Mouse (Mus musculus): ENCODE measurements around the gene Catsperg1.

DNA sequence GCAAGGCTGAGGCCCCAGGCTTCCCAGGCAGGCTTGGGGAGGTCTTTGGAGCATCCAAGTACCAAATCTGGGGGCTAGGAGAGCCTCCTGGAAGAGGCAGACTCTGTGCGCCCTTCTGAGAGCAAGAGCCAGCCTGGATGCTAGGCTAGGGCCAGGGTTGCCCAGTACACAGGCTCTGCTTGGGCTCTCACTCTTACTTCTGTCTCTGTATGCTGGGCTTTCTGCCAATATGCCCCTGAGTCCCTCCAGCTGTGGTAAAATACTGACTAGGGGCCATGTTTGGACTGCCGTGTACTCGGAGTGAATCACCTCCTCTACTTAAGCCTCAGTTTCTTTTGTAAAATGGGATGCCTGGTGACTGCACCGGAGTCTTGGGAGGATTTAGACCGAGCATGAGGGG lies 32.2 kb upstream of the Catsperg1 start:
- TF ChIP-seq CTCF (IDR thresholded peaks at IDR 0.05; ENCODE audit: insufficient read depth, low read length) (no peak), POLR2A (IDR thresholded peaks at IDR 0.05; ENCODE audit: borderline replicate concordance, extremely low read depth, low read depth, low read length) (no peak)

Data from lung, adult 2 months (tissue).